20 mouse cellular contexts compared by ENCODE assay signal in the genomic region with DNA sequence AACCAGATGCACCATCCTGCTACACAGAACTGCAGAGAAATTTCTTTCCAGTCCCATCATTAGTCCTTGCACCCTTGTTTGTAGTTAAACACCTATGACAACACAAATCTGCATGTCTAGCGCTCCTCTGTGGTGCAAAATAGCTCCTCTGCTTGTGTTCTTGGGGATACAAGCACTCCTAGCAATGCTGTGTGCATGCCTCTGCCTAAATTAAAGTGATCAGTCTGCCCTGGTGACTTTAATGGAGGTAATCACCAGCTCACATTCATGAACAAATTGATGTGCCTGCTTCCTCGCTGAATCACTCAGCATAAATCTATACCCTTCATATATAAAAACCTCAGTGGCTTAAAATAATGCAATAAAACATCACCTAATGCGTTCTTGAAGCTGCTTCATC.
"Had no signal": no experiment of that assay in that cellular context is flagged by ENCODE, and none has a peak within 500 bp of the region (broad histone marks: within the 10 kb centered on the region; RNA-seq: fewer than 3 reads in every experiment).

No protein-coding gene starts in this region.

- ATAC-seq: liver, embryonic 12.5 days; midbrain, embryonic 13.5 days; midbrain, embryonic 16.5 days had no signal

- H3K36me3 ChIP-seq: limb, embryonic 10.5 days; limb, embryonic 13.5 days; liver, embryonic 12.5 days; liver, embryonic 15.5 days; lung, embryonic 15.5 days; midbrain, embryonic 10.5 days; midbrain, embryonic 13.5 days had no signal

- H3K4me3 ChIP-seq: layer of hippocampus, adult 2 months; limb, embryonic 10.5 days; limb, embryonic 13.5 days; liver, embryonic 12.5 days; liver, embryonic 15.5 days; lung, embryonic 15.5 days; megakaryocyte, embryonic 14.5 days; midbrain, embryonic 10.5 days; midbrain, embryonic 13.5 days; myocyte had no signal

- H3K4me1 ChIP-seq: limb, embryonic 10.5 days; limb, embryonic 13.5 days; liver, embryonic 12.5 days; liver, embryonic 15.5 days; lung, embryonic 15.5 days; megakaryocyte, embryonic 14.5 days; midbrain, embryonic 10.5 days; midbrain, embryonic 13.5 days had no signal

- H3K9ac ChIP-seq: limb, embryonic 13.5 days; liver, embryonic 12.5 days; liver, embryonic 15.5 days; lung, embryonic 15.5 days; midbrain, embryonic 13.5 days had no signal

- H3K4me2 ChIP-seq: limb, embryonic 13.5 days; liver, embryonic 12.5 days; liver, embryonic 15.5 days; lung, embryonic 15.5 days; midbrain, embryonic 13.5 days had no signal

- DNase-seq: kidney, postnatal 25 days; layer of hippocampus, adult 9-11 months; liver; lung, adult 18-20 months; lung, postnatal 10 days; lung, postnatal 36 days; thymus, adult 18-20 months; thymus, postnatal 36 days had no signal

- H3K27me3 ChIP-seq: limb, embryonic 13.5 days; liver, embryonic 12.5 days; liver, embryonic 15.5 days; lung, embryonic 15.5 days; megakaryocyte, embryonic 14.5 days; midbrain, embryonic 13.5 days had no signal

- H3K9me3 ChIP-seq: limb, embryonic 10.5 days; limb, embryonic 13.5 days; liver, embryonic 12.5 days; liver, embryonic 15.5 days; lung, embryonic 15.5 days; midbrain, embryonic 10.5 days; midbrain, embryonic 13.5 days had no signal

- H3K27ac ChIP-seq: kidney, postnatal 0 days; layer of hippocampus, adult 2 months; limb, embryonic 10.5 days; limb, embryonic 13.5 days; liver, embryonic 12.5 days; liver, embryonic 15.5 days; lung, embryonic 15.5 days; midbrain, embryonic 10.5 days; midbrain, embryonic 13.5 days had no signal
